Mouse (Mus musculus): ENCODE measurements at regions not wholly inside any gene's neighbourhood (a gene's known extent, or its start where the extent isn't known, plus 50 kb on each side); places are given as distances from the start of the nearest gene placed in this dataset.

- TF ChIP-seq CTCF (IDR thresholded peaks at IDR 0.05; ENCODE audit: insufficient read depth, low read depth, low read length), result no peak
- TF ChIP-seq POLR2A (IDR thresholded peaks at IDR 0.05; ENCODE audit: insufficient read depth, low read depth, low read length), result no peak
Observed at GRCm38 (mm10) chr7:137882876-137883275, 445.5 kb downstream of the Glrx3 start.
